Mouse (Mus musculus): ENCODE measurements around the gene Spin1. TPM values are rescaled to one million over a fixed set of nuclear protein-coding genes. Genes with fewer than 3 reads are reported as not detected.

Spin1 gene
- polyA plus RNA-seq, 1 experiment from 2014 or later: 39.5 TPM

GRCm38 (mm10) chr13:51089058-51089457, 11.6 kb upstream of the Spin1 start:
- Histone ChIP-seq H3K27me3 (replicated peaks; ENCODE audit: control insufficient read depth, insufficient read depth, low read length) (no peaks in the 10 kb centered on the region), H3K9me3 (ENCODE audit: control insufficient read depth, low read length) (no peaks in the 10 kb centered on the region), H3K4me2 (no peak overlapping the region), H3K27ac (ENCODE audit: low read depth, low read length) (no peak overlapping the region), H3K9ac (ENCODE audit: low read depth, low read length) (no peak overlapping the region), H3K4me3 (ENCODE audit: low read depth, low read length) (no peak overlapping the region), H3K36me3 (ENCODE audit: control insufficient read depth, insufficient read depth, low read length) (no peaks in the 10 kb centered on the region), H3K4me1 (replicated peaks; ENCODE audit: control insufficient read depth, insufficient read depth, low read length) (no peaks in the 10 kb centered on the region)
- no peak for DNase-seq (ENCODE audit: low spot score)
- ATAC-seq (replicated peaks; ENCODE audit: low FRiP score): no peak
- 75% methylated on average over 4 of the region's 4 CpGs for WGBS

- Histone ChIP-seq H3K36me3 (ENCODE audit: control insufficient read depth, insufficient read depth, low read length) (no peaks in the 10 kb centered on the region), H3K9ac (ENCODE audit: low read depth, low read length) (no peak overlapping the region), H3K27ac (ENCODE audit: low read depth, low read length) (no peak overlapping the region), H3K4me1 (replicated peaks; ENCODE audit: control insufficient read depth, insufficient read depth, low read length) (no peaks in the 10 kb centered on the region), H3K9me3 (ENCODE audit: control insufficient read depth, low read length) (no peaks in the 10 kb centered on the region), H3K4me3 (ENCODE audit: low read depth, low read length) (no peak overlapping the region), H3K27me3 (replicated peaks; ENCODE audit: control insufficient read depth, insufficient read depth, low read length) (no peaks in the 10 kb centered on the region), H3K4me2 (no peak overlapping the region)
- no peak for DNase-seq (ENCODE audit: low spot score)
- 58% methylated on average over 5 of the region's 5 CpGs for WGBS
- ATAC-seq (replicated peaks; ENCODE audit: low FRiP score): no peak
Measured at GRCm38 (mm10) chr13:51090105-51090661, 10.5 kb upstream of the Spin1 start.

GRCm38 (mm10) chr13:51093430-51093829, 7.2 kb upstream of the Spin1 start:
- WGBS: 66% methylated on average over 5 of the region's 5 CpGs
- ATAC-seq (replicated peaks; ENCODE audit: low FRiP score) (no peak), DNase-seq (ENCODE audit: low spot score) (no peak)

DNA sequence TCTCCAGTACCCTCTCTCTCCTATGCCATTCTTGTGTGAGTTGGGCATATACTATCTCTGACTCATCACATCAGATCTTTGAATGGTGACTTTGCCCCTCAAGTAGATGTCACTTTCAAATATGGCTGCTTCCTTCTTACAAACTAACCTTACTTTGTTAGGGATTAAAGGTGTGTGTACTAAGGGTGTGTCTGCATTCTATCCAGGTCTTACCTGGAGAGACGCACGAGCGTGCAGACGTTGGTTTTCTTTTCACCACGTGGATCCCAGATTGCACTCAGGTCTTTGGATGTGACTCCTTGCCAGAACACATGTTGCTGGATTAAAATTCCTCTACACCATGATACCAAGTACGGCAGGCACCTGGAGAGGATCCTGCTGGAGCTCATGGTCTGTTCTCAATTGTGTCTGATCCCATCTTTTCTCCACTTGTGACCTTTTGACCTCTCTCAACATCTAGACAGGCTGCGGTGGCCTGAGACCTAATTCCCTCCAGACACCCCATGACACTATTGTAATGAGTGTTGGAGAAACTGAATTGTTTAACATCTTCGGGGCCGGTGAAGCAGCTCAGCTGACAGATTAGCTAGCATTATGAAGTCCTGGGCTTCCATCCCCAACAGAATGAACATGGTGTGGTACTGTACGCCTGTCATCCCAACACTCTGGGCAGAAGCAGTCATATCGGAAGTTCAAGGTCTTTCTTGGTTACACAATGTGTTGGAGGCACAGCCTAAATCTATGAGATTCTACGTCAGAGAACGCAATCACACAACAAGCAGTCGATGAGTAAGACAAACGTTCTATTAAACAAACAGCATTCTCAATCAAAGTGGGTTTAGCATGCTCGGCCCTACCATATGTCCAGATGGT, 6.1 kb upstream of the Spin1 start:
- DNase-seq (ENCODE audit: low spot score) (no peak), ATAC-seq (replicated peaks; ENCODE audit: low FRiP score) (no peak)
- Histone ChIP-seq H3K36me3 (ENCODE audit: control insufficient read depth, insufficient read depth, low read length) (no peaks in the 10 kb centered on the region), H3K9me3 (ENCODE audit: control insufficient read depth, low read length) (no peaks in the 10 kb centered on the region), H3K4me3 (ENCODE audit: low read depth, low read length) (no peak overlapping the region), H3K4me2 (no peak overlapping the region), H3K27ac (ENCODE audit: low read depth, low read length) (no peak overlapping the region), H3K4me1 (replicated peaks; ENCODE audit: control insufficient read depth, insufficient read depth, low read length) (no peaks in the 10 kb centered on the region), H3K27me3 (replicated peaks; ENCODE audit: control insufficient read depth, insufficient read depth, low read length) (no peaks in the 10 kb centered on the region), H3K9ac (ENCODE audit: low read depth, low read length) (no peak overlapping the region)
- 85% methylated on average over 16 of the region's 16 CpGs for WGBS

More at GRCm38 (mm10) chr13:51093430-51093829, 7.2 kb upstream of the Spin1 start:
- H3K9me3 ChIP-seq (ENCODE audit: control insufficient read depth, low read length): no peaks in the 10 kb centered on the region
- H3K4me1 ChIP-seq (replicated peaks; ENCODE audit: control insufficient read depth, insufficient read depth, low read length): no peaks in the 10 kb centered on the region
- no peak overlapping the region for H3K4me3 ChIP-seq (ENCODE audit: low read depth, low read length)
- H3K36me3 ChIP-seq (ENCODE audit: control insufficient read depth, insufficient read depth, low read length): no peaks in the 10 kb centered on the region
- H3K27me3 ChIP-seq (replicated peaks; ENCODE audit: control insufficient read depth, insufficient read depth, low read length): no peaks in the 10 kb centered on the region
- no peak overlapping the region for H3K27ac ChIP-seq (ENCODE audit: low read depth, low read length)
- H3K9ac ChIP-seq (ENCODE audit: low read depth, low read length): no peak overlapping the region
- no peak overlapping the region for H3K4me2 ChIP-seq

- Histone ChIP-seq H3K36me3 (ENCODE audit: control insufficient read depth, insufficient read depth, low read length) (no peaks in the 10 kb centered on the region), H3K9ac (ENCODE audit: low read depth, low read length) (no peak overlapping the region), H3K4me1 (replicated peaks; ENCODE audit: control insufficient read depth, insufficient read depth, low read length) (no peaks in the 10 kb centered on the region), H3K4me3 (ENCODE audit: low read depth, low read length) (no peak overlapping the region), H3K9me3 (ENCODE audit: control insufficient read depth, low read length) (no peaks in the 10 kb centered on the region), H3K27me3 (replicated peaks; ENCODE audit: control insufficient read depth, insufficient read depth, low read length) (no peaks in the 10 kb centered on the region), H3K4me2 (no peak overlapping the region), H3K27ac (ENCODE audit: low read depth, low read length) (no peak overlapping the region)
- 78% methylated on average over 7 of the region's 7 CpGs for WGBS
- ATAC-seq (replicated peaks; ENCODE audit: low FRiP score): no peak
- no peak for DNase-seq (ENCODE audit: low spot score)
Measured at GRCm38 (mm10) chr13:51095196-51095715, 5.4 kb upstream of the Spin1 start.

DNA sequence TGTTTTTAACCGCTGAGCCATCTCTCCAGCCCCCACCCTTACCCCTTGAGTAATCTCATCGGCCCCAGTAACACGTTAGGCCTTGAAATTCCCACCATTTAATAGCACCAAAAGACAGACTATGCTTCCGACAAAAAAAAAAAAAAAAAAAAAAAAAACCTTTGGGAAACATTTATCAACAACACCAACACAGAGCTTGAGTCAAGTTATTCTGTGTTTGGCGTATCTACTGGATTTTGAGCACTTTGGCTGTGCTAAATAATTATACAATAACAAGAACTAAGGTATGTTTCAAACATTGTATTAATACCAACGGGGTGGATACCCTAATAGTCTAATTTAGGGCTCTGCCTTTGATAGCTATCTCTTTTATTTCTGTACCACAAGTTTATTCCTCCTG, 4.0 kb upstream of the Spin1 start:
- Histone ChIP-seq H3K27ac (ENCODE audit: low read depth, low read length) (no peak overlapping the region), H3K4me2 (no peak overlapping the region), H3K27me3 (replicated peaks; ENCODE audit: control insufficient read depth, insufficient read depth, low read length) (no peaks in the 10 kb centered on the region), H3K9ac (ENCODE audit: low read depth, low read length) (no peak overlapping the region), H3K36me3 (ENCODE audit: control insufficient read depth, insufficient read depth, low read length) (no peaks in the 10 kb centered on the region), H3K4me1 (replicated peaks; ENCODE audit: control insufficient read depth, insufficient read depth, low read length) (no peaks in the 10 kb centered on the region), H3K4me3 (ENCODE audit: low read depth, low read length) (no peak overlapping the region), H3K9me3 (ENCODE audit: control insufficient read depth, low read length) (no peaks in the 10 kb centered on the region)
- WGBS: 89% methylated on average over 6 of the region's 6 CpGs
- ATAC-seq (replicated peaks; ENCODE audit: low FRiP score) (no peak), DNase-seq (ENCODE audit: low spot score) (no peak)

GRCm38 (mm10) chr13:51099560-51100232, 984 bp upstream of the Spin1 start:
- H3K36me3 ChIP-seq (ENCODE audit: control insufficient read depth, insufficient read depth, low read length): 0 out of 2 replicates have a peak, but pooled peaks cover 5% of the 10 kb centered on the region
- H3K9me3 ChIP-seq (ENCODE audit: control insufficient read depth, low read length): no peaks in the 10 kb centered on the region; the same call in 1 of the 2 replicates
- ATAC-seq (replicated peaks; ENCODE audit: low FRiP score) (no peak), DNase-seq (ENCODE audit: low spot score) (no peak)
- no peaks in the 10 kb centered on the region for H3K4me1 ChIP-seq (replicated peaks; ENCODE audit: control insufficient read depth, insufficient read depth, low read length)
- 11% methylated on average over 26 of the region's 26 CpGs for WGBS
- no peaks in the 10 kb centered on the region for H3K27me3 ChIP-seq (replicated peaks; ENCODE audit: control insufficient read depth, insufficient read depth, low read length)
- no peak overlapping the region for H3K27ac ChIP-seq (ENCODE audit: low read depth, low read length)
- H3K4me2 ChIP-seq: peak overlapping the region; percentile 99
- H3K9ac ChIP-seq (ENCODE audit: low read depth, low read length): peak overlapping the region; percentile 93
- H3K4me3 ChIP-seq (ENCODE audit: low read depth, low read length): peak overlapping the region; percentile 87

DNA sequence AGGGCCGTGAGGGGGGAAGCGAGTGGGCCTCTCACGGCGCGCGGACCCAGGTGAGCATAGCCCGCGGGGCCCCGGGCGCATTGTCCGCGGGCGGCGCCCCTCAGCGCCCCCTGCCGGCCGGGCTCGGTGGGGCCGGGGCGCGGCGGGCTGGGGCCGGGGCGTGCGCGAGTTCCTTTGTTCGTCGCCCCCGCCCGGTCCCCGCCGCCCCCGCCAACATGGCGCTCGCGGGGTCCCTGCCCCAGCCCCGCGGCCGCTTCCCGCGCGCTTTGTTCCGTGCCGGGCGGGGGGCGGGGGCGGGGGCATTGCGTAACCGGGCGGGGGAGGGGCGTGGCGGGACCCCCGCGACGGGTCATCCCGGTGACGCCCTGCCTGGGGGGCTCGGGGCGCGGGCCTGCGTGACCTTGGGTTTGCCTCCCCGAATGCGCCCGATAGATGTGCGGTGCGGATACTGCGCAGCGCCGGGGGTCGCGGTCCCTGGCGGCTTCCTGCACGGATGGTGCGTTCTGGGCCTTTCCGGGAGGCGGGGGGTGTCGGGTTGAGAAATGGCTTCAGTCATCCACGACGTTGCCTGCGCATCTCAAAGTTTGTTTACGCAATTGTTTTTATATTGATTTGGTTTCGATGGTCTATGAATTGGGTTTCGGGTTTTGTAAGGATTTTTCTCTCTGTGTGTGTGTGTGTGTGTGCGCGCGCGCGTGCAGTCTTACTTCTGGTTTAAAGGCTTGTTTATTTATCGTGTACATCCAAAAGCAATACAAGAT, 516 bp downstream of the Spin1 start:
- WGBS: 1% methylated on average over 42 of the region's 89 CpGs
- peak overlapping the region; percentile 87 for H3K4me3 ChIP-seq (ENCODE audit: low read depth, low read length)
- peak overlapping the region; percentile 93 for H3K9ac ChIP-seq (ENCODE audit: low read depth, low read length)
- no peaks in the 10 kb centered on the region for H3K27me3 ChIP-seq (replicated peaks; ENCODE audit: control insufficient read depth, insufficient read depth, low read length)
- peak; percentile 86 for ATAC-seq (replicated peaks; ENCODE audit: low FRiP score)
- H3K27ac ChIP-seq (ENCODE audit: low read depth, low read length): peak overlapping the region; percentile 82
- peak; percentile 74 for DNase-seq (ENCODE audit: low spot score)
- 0 out of 2 replicates have a peak, but pooled peaks cover 5% of the 10 kb centered on the region for H3K36me3 ChIP-seq (ENCODE audit: control insufficient read depth, insufficient read depth, low read length)
- no peaks in the 10 kb centered on the region; the same call in 1 of the 2 replicates for H3K9me3 ChIP-seq (ENCODE audit: control insufficient read depth, low read length)
- H3K4me1 ChIP-seq (replicated peaks; ENCODE audit: control insufficient read depth, insufficient read depth, low read length): no peaks in the 10 kb centered on the region
- peak overlapping the region; percentile 99 for H3K4me2 ChIP-seq

Data from liver, embryonic 11.5 days (tissue).